Mouse (Mus musculus): ENCODE data around the gene Gsc2.
"Not testable (repeated sequence)": the region's sequence is repeated elsewhere in the genome, so short reads cannot be mapped to it uniquely, and the experiment has no call there.

Gsc2 gene

DNA sequence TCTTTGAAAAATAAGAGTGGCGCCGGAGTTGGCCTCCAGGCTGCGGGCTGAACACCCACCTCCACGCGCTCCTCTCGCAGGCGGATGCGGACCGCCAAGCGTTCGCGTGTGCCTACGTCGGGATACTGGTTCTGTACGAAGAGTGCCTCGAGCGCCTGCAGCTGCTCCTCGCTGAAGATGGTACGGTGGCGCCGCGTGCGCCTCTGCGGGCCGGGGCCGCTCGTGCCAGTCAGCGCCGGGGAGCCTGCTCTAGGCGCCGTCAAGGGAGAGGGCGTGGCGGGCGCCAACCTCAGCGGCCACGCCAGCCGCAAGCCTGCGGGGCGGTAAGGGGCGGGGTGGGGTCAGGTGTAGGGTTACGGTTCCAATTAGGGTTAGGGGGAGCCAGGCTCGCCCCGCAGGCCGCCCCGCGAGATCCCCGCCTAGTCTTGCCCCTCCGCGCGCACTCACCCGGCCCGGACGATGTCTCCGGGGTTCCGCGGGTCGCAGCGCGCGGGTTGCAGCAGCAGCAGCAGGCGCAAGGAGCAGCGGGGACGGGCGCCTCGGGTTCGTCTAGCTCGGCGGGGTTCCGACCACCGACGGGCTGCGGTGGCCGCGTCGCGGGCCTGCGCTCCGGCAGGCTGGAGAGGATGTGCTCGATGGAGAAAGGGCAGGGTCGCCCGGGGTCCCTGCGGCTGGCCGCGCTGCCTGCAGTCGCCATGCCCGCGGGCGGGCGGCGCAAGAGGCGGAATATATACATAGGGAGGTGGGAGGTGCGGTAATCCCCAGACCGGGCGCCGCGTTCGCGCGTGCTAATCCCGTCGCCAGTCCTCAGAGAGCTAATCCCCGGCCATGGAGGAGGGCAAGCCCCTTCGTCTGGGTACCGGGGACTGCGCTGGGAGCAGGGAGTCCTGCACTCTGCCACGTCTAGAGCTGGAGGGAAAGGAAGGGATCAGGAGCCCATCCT is at the start of gene Gsc2:
TSS of gene Gsc2 (minus strand) at position 753 of the 943 bp plus-strand sequence.
- DNase-seq (ENCODE audit: low spot score), result no peak

DNA sequence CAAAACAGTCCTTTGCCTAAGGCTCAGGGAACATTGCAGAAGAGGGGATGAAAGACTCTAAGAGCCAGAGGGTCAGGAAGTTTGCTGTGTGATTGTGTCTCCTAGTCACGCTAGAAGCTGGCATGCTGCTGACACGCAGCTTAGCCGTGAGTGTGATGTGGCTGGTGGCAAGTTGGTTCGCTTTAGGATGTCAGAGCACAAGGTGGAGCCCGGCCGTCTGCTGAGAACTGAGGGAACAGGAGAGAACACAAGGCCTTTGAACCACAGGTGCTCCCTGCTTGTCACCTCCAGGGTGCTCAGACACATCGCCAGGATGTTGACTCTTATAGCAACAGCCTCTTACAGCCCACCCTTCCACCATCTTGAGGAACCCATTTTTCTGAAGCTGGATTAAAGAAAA is 47.2 kb upstream of the Gsc2 start:
- no peak for DNase-seq (ENCODE audit: low spot score)

DNA sequence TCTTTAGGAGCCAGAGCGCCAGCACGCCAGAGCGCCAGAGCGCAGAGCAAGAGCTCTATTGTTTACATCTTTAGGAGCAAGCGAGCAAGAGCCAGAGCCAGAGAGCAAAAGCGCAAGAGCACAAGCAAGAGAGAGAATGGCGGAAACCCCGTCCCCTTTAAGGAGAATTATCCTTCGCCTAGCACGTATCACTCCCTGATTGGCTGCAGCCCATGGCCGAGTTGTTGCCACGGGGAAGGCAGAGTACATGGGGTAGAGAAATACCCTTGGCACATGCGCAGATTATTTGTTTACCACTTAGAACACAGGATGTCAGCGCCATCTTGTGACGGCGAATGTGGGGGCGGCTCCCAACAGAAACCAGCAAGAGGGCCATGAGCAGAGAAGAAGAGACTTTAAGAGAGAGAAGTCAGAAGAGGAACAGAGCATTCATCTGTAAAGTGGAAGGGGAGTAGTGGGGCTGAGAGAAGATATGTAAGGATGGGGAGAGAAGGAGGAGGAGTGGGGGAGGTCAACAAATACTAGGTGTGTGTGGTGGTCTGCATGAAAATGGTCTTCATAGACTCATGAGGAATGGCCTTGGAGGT is 41.3 kb upstream of the Gsc2 start:
- DNase-seq (ENCODE audit: low spot score), result not testable (repeated sequence)

DNA sequence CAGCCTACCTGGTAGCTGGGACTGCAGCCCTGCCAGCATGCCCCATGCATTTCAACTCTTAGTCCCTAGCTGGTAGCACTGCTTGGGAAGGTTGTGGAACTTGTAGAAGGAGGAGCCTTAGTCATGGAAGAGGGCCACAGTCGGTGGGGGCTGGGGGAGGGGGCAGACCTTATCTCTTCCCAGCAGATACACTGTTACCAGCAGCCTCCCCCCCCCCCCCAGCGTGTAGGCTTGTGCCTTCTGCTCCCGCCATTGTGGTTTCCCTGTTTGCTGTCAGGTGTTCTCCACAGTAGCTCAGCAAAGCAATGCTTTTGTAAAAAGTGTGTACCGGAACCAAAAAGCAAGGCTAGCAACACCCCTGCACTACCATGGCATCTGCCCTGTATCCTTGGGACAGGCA is 36.8 kb upstream of the Gsc2 start:
- no peak for DNase-seq (ENCODE audit: low spot score)

DNA sequence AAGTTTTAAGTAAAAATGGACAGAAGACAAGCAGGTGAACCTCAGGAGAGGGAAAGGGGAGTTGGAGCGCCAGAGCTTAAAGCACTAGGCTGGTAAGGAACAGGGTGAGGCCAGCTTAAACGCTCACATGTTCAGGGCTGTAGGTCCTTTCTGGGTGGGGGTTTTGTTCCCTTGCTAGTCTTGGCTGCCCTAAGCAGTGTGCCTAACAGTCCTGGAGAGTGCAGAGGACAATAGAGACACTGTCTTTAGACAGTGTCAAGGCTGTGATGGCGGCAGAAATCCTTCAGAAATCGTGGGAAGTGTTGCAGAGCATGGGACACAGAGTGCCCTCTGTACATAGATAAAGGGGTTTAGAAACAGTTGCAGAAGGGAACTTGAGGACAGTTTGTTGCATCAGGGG is 35.2 kb upstream of the Gsc2 start:
- no peak for DNase-seq (ENCODE audit: low spot score)

DNA sequence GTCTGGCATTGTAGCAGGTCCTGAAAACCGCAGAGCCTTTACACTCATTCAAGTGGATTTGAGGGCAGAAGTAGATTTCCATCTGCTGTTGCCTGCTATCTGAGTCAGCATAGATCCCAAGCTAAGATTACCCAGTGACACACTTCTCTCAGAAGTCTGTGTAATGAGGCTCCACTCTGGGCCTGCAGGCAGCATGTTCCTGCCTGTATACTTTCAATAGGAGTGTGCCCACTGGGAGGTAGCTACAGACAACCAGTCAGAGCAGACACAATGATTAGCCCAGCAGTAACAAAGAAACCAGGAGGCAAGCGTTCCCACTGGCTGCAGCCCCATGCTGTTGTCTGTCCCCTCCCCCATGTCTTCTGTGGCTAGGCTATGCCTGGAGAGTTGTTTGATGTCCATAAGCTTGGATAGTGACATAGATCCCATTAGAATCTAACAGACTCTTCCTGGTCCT is 34.6 kb upstream of the Gsc2 start:
- DNase-seq (ENCODE audit: low spot score), result no peak

DNA sequence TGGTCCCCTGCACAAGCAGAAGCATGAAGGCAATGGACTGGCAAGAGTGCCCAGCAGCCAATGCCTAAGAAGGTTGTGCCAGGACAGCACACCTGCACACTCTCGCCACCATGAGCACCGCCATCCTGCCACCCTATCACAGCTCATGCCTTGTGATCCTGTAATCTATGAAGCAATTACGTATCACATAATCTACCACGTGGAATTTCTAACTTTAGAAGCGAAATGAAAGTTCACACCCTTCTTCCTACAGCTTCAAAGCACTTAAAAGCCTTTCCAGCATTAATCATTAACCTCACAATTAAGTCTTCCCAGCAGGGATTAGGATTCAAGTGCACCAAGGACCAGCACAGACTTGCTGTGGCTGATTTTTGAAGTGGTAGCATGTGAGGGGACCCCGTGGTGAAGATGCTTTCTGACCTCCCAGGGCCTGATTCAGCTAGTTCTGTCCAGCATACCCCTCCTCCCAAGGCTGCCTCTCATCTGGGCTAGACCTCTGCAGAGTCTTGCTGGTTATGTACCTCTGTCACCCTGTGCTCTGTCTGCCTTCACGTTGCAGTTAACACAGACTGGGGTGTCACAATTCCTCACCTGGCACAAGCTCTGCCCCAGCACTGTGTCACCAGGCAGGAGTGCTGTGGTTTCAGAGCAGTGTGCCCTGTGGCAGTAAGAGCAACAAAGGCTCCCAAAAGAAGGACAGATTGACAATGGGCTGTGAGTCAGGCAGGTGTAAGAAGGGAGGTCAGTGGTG is 30.4 kb upstream of the Gsc2 start:
- no peak for DNase-seq (ENCODE audit: low spot score)

DNA sequence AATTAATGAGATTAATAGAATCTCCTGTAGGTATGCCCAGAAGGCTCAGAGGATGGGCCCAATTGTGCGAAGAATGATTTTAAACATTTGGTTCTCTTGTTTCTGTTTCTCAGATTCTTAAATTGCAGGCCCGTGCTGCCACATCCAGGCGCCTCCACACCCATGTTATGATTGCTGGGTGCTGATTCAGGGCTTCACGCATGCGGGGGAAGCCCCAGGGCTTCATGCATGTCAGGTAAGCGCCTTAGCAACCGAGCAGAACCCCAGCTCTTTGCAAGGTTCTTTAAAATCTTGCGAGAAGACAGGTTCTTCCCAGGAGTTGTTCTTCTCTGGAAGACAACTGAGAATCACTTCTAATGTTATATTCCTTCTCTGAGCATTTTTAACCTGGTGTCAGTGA is 28.6 kb upstream of the Gsc2 start:
- DNase-seq (ENCODE audit: low spot score), result no peak

DNA sequence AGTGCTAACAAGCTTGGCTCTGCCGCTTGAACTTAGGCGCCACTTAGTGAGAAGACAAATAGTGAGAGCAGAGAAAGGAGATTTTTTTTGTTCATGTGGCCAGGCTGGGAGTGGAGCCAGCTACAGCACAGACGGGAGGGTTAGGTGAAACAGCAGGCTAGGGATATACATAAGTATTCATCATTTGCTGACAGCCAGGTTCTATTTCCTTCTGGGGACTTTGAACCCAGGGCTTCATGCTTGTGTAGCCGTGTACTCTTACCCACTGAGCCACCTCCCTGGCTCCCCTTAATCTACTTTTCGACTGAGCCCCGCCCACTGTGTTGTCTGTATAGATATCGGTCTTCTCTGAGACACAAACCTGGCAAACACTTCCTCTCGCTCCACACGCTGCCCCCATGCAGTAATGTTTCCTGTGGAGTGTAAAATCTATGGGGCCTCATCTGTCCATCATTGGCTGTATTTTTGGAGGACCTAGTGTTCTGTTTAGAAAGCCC is 24.4 kb upstream of the Gsc2 start:
- no peak for DNase-seq (ENCODE audit: low spot score)

DNA sequence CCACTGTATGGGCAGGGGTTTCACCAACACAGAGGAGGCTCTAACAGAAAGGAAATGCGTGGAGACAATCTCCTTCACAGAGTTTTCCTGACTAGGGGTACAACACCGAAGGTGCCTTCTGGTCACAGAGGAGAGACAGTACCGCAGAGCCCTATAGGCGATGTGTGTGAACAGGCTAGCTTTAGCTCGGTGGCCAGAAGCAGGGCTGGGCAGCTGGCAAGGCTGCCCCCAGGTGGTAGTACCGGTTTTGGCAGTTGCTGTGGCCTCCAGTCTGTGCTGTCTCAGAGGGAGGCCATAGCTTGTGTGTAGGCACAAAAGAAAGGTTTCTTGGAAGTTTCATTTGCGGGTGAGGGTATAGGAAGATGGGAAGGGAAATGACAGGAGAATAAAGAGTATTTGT is 24.0 kb upstream of the Gsc2 start:
- no peak for DNase-seq (ENCODE audit: low spot score)

DNA sequence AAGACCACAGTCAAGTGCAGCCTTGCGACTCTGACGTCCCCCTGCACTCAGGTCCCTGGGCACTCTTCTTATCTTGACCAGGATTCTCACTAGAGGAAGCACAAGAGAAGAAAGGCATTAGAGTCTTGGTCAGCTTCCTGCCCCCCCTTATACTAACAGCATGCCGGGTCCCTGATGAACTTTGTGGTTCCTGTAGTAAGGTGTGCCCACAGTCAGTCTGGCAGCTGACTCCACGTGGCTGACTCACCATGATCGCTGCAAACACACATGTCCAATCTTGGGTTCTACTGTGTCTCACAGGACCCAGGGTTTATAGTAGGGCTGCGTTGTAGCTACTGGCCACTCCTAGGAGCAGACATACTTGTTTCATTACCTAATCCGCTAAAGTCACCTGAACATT is 23.3 kb upstream of the Gsc2 start:
- no peak for DNase-seq (ENCODE audit: low spot score)

DNA sequence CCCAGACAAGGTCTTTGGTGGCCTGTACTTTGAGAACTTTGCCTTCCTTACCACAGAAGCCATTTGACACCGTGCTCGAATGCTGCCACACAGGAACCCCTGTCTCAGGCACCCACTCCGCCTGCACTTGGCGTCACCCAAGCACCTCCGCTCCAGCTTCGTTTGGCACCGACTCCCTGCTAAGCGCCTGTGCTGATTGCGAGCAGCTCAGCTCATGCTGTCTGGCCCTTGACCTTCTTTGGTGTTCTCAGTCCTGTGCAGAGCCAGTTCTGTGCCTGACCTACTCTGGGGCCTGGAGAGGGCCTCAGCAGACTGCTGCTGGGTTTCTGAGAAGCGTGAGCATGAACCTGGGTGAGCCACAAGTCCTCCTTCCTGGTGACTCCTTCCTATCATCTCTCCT is 21.9 kb upstream of the Gsc2 start:
- DNase-seq (ENCODE audit: low spot score), result no peak

DNA sequence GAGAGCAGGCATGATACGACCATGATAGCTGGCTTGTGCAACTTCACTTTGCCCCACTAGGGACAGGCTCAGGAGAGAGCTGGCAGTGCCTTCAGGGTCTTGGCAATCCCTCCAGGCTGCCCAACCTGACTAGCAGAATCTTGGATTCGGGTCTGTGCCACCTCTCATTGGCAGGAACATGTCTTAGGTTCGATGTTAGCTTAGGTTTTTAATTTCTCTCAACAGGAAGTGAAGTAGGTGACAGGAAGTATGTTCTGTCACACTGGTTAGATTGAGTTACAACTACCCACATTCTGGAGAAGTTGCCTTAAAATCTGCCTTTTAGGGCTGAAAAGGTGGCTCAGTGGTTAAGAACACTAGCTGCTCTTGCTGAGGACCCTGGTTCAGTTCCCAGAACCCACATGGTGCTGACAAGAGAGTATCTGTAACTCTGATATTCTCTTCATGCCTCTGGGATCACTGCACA is 19.6 kb upstream of the Gsc2 start:
- no peak for DNase-seq (ENCODE audit: low spot score)

DNA sequence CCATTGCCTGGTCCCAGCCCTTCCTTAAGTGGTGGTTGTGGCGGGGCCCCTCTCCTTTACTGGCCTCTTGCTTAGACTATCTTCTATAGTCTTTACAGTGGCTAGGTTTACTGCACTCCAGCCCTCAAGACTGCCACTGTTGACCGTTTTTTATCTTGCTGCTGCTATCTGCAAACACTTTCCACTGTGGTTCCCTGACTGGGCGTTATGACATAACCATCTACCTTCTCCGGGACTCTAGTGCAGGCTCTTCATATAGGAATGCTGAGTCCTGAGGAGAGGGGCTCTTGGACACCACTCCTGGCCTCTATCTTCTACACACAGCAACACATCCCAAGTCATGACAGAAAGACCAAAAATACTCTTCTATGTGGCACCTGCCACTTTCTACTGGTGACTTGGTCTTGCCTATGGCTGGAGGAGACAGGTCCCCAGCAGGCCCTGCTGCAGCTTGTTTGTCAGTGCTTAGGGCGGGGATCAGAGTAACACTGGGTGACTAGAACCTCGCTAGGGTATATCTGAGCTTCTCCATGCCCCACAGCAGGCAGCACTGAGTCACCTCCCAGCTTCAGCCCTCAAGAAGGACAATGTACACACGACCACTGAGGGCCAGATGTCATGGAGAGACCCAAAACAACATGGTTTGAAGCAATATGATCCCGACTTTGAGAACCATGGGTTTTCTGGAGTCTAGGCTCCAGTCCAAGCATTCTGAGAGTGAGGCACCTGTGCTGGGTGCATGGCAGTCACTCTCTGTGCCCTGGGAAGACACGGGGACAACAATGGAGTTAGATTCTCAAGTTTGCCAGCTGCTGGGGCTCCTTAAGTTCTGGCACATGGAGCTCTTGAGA is 19.0 kb upstream of the Gsc2 start:
- no peak for DNase-seq (ENCODE audit: low spot score)

DNA sequence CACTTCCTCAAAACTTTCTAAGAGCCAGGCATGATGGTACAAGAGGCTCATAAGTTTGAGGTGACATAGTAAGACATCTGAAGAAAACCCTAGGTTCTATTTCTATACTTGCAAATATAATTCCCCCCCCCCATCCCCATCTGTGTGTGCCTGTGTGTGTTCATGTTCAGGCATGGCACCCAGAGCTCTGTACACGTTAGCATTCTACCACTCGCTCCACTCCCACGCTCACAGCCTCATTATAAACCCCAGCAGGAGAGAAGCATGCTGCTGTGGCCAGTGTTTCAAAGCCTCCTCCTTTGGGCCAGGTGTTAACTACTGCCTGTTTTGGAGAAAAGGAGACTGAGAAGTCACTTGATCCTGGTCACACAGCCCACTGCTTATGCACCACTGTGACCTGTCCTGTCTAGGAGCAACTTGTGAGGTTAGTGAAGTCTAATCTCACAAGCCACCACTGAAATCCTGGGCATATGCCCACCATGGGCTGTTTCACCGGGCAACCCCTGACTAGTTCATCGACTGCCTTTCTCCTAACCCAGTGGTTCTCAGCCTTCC is 17.1 kb upstream of the Gsc2 start:
- DNase-seq (ENCODE audit: low spot score), result no peak

DNA sequence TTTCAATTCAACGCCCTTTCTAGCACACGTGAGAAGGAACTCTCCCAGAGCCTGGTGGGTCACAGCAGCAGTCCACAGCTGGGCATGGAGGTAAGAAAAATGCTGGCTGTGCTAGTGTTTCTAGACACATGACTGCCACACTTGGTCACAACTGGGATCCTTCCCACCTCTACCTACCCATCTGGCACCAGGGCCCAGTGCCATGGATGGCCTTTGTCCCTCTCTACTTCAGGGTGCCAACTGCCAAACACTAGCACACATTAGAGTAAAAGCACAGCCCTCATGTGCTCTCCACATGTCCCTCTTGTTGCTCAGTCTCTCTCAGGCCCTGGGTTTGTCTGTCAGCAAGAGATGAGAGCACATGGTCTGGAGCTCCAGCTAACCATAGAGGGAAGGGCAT is 14.8 kb upstream of the Gsc2 start:
- DNase-seq (ENCODE audit: low spot score), result no peak

DNA sequence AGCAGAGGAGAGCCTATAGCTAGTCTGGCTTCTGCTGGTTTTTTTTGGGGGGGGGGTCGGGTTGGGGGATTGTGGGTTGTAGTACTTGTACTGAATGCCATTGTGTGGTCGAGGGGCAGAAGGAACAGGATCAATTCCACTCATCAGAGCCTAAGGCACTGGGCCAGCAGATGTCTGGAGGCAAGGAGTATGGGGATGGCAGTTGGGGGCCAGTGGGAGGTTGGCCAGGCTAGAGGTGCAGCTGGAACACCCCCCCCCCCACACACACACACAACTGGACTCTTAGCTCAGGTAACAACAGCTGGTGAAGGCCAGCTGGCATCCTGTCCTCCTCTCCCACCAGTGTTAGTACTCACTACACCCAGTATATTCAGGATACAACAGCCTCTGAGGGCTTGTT is 14.4 kb upstream of the Gsc2 start:
- no peak for DNase-seq (ENCODE audit: low spot score)

DNA sequence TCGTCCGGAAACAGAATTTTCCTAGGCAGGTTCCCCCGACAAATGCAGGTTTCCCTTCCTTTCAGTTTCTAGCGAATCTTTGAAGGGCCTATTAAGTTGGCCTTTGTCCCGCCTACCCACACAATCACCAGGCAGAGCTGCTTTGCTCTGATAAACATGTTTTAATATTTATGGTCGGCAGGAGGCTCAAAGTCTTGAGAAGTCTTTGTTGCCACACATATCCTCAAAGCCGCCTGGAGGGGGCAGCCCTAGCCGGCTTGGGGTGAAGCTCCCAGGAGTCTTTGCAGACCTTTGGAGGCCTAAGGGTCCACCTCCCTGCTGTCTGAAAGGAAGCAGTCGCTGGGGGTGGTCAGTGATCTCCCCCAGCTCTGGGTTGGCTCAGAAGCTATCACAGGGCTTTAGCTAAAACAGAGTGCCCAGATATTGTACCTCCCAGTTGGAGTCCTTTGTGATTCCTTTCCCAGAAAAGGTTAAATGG is 13.8 kb upstream of the Gsc2 start:
- DNase-seq (ENCODE audit: low spot score), result peak; percentile 75

DNA sequence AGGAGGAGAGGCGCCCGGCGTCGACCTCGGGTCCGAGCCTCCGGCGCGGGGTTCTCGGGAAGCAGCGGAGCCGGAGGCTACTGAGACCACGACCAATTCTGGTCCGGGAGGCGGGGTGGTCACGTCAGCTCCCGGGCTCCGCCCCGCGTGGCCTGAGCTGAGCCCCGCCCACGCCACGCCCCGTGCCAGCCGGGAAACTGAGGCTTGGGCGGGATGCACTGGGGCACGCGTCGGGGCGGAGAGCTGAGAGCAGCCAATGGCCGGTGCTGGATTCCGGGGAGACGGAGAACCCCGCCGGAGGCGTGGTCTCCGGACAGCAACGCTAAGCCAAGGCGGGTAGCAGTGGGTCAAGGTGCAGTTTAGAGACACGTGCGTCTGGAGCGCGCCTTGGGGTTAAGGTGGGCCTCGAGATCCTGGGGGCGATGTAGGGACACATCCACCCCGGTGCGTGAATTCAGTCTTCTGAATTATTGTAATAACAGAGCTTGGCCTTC is 13.3 kb upstream of the Gsc2 start, which contains the start of gene Slc25a1:
TSS of gene Slc25a1 (minus strand) at position 133 of the 494 bp plus-strand sequence.
- peak; percentile 73 for DNase-seq (ENCODE audit: low spot score)

DNA sequence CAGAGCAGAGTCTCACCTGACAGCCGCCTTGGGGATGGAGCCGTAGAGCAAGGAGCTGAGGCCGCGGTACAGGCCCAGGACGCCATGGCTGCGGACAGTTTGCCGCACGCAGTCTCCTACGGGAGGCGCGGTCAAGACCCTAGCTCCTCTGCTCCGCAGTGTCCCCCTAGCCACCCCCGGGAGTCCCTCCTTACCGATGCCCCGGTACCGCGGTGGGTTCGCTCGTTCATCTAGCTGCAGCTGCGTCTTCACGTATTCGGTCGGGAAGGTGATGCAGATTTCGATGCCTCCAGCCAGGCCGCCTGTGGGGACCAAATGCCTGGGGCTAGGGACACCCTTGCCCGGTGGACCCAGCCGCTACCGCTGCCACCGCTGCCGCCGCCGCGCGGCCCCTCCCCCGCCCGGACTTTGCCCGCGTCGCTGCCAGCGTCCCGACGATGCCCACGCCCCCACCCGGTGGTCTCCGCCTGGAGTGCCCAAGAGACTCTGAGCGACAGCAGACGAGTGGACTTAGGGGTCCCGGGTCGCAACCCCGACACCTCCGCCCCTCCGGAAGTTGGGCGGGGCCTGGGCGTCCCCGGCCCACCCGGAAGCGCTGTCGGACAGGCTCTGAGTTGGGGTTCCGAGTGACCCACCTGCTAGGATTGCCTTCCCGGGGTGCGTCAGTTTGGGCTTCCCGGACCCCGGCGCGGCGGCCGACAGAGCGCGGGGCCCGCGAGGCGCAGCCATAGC is 12.7 kb upstream of the Gsc2 start:
- peak; percentile 28 for DNase-seq (ENCODE audit: low spot score)
